Mouse (Mus musculus): ENCODE data around the gene 4933405L10Rik. TPM values are rescaled to one million over a fixed set of nuclear protein-coding genes. Genes with fewer than 3 reads are reported as not detected.

Gene 4933405L10Rik
- total RNA-seq, 2 experiments from 2014 or later, result not detected

DNA sequence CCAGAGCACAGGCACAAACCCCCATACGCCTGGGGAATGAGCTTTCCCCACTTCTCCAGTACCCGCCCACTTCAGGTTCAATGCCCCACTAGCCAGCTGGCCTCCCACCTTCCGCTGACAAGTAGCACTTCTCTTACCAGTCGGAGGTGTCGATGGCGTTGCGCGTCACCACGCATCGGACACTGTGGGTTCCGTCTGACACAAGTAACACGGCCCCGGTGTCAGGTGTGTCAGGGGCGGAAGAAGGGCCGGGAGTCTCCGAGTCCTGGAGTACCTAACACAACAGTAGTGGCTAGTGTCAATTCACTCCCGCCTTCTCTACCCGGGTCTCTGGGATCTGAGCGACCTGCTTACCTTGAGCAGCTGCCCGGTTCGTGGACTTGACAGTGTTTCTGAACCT lies 6.9 kb upstream of the 4933405L10Rik start:
- ATAC-seq (replicated peaks; ENCODE audit: poor library complexity), result peak; percentile 63

DNA sequence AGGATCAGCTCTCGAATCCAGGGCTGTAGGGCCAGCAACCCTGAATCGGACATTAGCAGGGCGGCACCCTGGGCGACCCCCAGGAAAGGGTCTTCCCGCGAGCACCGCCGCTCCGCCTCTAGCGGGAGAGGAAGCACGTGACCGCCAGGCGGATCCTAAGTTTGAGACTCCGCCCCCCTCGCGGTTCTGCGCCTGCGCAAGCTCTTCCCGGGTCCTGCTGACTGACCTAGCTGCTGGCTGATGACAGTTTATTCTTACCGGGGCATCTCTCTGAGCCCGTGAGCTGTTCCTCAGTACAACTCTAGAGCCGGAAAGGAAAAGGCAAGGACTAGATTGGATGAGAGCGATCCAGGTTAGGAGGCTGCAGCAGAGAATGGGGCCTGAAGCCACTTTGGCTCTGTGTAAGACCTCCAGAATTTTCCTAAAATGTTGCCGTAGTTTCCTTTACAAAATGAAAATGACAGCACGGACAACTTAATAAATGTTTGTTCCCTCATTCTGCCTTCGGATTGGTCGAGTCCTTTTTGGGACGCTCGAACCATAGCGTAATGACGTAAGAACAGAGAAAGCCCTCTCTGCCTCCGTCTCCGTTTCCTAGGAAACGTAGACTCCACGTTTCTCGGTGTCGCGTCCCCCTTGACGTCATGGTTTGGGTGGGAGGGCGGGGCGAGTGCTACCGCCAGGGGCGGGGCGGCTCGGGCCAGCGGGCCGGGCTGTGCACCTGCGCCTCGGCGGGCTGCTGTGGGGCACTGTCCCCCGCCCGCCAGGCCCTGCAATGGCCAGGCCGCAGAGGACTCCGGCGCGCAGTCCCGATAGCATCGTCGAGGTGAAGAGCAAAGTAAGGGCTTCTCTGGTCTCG lies 6.3 kb upstream of the 4933405L10Rik start, which contains the start of the genes Acd and Pard6a:
TSS of gene Acd (minus strand) at position 137 of the 859 bp plus-strand sequence.
TSS of gene Pard6a (plus strand) at position 183 of the 859 bp plus-strand sequence.
- peak; percentile 78 for ATAC-seq (replicated peaks; ENCODE audit: poor library complexity)

DNA sequence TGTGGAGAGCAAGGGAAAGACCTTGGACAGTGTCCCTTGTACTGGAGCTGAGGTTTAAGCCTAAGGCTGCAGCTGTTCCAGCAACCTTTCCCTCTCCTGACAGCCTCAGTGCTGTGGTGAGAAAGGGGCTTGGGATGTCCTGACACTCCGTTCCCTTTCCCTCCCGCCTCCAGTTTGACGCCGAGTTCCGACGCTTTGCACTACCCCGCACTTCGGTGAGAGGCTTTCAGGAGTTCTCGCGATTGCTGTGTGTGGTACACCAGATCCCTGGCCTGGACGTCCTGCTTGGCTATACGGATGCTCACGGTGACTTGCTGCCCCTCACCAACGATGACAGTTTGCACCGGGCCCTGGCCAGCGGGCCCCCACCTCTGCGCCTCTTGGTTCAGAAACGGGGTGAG lies 5.5 kb upstream of the 4933405L10Rik start:
- no peak for ATAC-seq (replicated peaks; ENCODE audit: poor library complexity)

DNA sequence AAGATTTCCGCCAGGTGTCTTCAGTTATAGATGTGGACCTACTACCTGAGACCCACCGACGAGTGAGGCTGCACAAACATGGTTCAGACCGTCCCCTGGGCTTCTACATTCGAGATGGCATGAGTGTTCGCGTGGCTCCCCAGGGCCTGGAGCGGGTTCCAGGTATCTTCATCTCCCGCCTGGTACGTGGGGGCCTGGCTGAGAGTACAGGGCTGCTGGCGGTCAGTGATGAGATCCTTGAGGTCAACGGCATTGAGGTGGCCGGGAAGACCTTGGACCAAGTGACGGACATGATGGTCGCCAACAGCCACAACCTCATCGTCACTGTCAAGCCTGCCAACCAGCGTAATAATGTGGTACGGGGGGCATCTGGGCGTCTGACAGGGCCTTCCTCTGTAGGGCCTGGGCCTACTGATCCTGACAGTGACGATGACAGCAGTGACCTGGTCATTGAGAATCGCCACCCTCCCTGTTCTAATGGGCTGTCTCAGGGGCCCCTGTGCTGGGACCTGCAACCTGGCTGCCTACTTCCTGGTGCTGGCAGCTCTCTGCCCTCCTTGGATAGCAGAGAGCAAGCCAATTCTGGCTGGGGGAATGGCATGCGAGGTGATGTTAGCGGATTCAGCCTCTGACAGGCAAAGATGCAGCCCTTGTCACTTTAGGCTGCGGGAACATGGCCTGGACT lies 4.6 kb upstream of the 4933405L10Rik start:
- ATAC-seq (replicated peaks; ENCODE audit: poor library complexity), result no peak

DNA sequence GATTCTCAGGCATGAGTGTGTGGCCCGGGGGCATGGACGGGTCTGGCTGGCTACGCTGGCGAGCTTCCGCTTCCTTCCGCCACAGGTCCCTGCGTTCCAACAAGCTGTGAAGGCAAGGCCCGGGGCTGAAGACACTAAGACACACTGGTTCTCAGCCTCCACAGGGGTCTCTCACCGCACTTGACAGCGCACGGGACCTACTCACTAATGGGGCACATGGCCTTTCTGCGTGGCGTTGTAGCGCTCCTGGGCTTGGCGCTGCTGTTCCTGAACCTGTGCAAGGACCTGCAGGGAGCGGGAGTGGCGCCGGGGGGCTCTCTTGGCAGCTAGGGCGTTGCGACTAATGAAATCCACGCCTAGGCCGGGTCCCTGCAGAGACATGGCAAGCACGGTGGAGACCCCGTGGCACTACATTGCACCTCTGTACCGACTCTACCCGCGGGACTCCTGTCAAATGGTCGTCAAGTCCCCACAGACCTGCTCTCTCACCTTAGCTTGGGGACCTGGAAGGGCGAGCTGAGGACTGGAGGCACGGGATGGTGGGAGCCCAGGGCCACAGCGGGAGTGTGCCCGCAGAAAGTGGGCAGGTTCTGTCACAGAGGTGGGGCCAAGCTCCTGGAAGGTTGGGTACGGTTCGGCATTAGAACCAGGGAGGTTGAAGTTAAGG lies 3.2 kb upstream of the 4933405L10Rik start:
- no peak for ATAC-seq (replicated peaks; ENCODE audit: poor library complexity)

DNA sequence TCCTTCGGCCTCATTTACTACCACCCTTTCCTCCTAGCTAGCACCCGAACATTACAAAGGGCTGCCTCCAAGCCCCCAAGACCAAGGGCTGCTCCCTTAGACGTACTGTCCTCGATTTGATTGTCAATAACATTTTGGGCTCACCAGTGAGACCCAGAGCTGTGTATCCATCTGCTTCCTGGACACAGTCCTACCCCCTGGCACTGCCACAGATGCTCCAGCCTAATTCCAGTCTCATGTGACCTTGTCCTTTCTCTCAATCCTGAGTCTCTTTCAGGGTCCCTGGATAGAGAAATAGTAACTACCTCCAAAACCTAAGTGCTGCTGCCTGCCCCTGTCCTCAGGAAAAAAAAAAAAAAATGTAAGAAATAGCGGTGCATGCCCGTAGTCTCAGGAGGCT lies 2.5 kb upstream of the 4933405L10Rik start:
- ATAC-seq (replicated peaks; ENCODE audit: poor library complexity), result no peak

DNA sequence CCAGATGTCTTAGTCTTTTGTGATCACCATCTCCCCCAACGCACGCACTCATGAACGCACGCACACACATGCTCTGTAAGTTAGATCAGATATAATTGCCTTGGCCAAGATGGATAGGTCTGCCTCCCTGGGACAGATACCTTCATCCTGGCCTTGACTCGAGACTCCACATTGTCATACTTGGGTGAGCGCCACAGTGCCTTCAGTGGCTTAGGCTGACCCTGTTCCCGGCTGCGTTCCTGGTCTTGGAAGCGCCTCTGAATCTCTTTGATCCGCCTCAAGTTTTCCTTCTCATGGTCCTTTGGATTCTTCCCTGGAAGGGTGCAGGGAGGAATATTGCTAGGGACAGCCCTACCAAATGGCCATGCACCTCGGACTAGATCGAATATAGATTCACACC lies 1.0 kb upstream of the 4933405L10Rik start:
- ATAC-seq (replicated peaks; ENCODE audit: poor library complexity), result no peak

DNA sequence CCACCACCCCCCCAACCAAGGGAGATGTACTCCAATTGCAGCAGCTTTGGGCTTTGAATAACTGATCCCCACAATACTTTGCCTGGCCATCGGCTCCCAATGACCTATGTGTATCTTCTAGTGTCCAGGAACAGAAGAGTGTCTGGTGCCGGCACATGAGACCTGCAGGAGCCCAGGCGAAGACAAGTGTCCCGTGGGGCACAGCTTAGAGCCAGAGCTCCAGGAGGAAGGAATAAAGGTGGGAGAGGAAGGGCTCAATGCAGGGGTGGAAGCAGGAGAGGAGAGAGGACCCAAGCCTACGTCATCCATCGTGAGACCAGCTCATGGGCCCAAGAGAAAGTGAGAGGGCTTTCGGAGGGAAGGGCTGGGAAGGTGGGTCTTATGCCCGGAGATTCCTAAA lies 1.2 kb downstream of the 4933405L10Rik start:
- no peak for ATAC-seq (replicated peaks; ENCODE audit: poor library complexity)

DNA sequence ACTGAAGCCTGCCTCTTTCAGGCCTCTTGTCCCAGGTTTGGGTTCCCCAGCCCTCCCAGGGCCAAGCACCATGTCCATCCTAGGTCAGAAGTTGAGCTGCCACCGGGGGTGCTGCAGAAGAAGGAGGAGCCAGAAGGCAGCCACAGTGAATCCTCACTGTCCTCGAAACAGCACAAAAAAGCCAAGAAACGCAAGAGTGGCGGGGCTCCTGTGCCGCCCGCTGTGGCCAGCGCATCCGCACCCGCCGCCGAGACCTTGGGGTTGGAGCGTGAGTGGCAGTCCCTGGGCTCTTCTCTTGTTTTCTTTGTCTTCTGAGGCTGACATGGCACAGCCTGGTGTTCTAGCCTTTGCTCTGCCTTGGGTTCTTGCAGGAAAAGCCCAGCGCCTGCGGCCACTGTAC lies 1.9 kb downstream of the 4933405L10Rik start:
- ATAC-seq (replicated peaks; ENCODE audit: poor library complexity), result no peak

DNA sequence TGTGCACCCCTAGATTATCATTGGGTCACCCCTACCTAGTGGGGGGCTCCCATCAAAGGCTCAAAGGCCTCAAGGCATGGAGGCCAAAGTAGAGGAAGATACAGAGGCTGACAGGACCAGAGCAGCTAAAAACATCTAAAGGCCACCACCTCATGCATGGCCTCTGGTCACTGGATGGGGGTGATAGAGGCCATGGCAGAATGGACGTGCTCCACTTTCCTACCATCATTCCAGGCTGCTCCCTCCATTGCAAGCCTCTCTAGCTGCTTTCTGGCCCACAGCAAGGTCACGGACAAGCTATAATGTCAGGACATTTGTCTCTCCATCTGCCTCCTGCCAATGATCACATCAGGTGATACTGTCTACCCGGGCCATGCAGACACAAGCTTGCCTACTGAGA lies 4.8 kb downstream of the 4933405L10Rik start:
- ATAC-seq (replicated peaks; ENCODE audit: poor library complexity), result no peak

DNA sequence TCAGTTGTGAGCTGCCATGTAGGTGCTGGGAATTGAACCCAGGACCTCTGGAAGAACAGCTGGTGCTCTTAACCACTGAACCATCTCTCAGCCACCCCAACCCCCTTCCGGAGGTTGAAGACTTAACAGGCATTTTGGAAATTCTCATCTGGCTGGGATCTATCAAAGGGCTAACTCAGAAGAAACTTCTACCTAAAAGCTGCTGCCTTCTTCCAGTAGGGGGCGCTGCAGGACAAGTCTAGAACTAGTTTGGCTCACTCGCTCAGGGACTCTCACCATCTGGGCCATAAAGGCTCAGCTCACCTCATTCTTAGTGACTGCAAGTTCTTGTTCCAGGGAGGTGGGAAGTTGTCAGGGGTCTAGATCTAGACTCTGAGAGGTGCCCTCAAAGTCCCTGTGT lies 6.7 kb downstream of the 4933405L10Rik start:
- peak; percentile 88 for ATAC-seq (replicated peaks; ENCODE audit: poor library complexity)

DNA sequence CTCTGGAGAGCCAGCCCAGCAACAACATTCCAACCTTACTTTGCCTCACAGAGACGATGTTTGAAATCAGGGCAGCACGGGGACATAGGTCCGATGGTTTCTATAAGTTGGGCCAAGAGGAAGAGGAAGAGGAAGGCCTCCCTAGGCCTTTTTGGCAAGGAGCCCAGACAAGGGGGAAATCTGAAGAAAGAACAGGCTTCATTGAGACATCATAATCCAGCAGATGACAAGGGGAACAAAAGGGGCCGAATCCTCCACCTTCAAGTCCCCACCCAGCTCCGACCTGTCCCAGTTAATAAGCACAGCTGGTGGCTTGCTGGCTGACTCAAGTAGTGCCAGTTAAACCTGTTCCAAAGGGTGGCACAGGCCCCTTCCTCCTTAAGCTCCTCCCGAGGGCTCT lies 7.6 kb downstream of the 4933405L10Rik start:
- peak; percentile 59 for ATAC-seq (replicated peaks; ENCODE audit: poor library complexity)

DNA sequence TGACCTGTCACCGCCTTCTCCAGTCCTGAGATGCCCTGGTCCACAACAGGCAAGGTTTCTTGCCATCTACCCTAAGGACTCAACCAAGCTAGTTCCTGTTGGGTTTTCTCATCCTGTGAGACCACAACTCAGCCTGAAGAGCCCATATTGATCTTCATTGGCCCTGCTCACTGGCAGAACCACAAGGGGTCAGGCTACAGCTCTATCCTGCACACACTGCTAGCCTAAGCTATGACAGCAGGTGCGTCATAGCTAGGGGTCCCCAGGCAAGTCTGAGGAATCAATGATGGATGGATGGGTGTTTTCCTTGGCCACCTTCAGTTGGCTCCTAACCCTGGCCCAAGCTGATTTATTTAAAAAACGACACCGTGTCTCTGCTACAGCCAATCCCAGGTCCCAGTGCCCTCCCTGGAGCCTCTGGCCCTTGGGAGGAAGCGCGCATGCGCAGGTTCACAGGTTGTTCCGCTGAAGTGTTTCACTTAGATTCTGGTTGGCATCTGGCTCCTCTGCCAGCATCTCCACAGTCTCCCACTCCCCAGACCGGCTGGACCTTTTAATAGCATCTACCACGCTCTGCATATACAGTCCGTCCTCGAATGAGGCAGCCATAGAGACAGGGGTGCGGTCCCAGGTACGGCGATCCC lies 9.0 kb downstream of the 4933405L10Rik start:
- ATAC-seq (replicated peaks; ENCODE audit: poor library complexity), result no peak

DNA sequence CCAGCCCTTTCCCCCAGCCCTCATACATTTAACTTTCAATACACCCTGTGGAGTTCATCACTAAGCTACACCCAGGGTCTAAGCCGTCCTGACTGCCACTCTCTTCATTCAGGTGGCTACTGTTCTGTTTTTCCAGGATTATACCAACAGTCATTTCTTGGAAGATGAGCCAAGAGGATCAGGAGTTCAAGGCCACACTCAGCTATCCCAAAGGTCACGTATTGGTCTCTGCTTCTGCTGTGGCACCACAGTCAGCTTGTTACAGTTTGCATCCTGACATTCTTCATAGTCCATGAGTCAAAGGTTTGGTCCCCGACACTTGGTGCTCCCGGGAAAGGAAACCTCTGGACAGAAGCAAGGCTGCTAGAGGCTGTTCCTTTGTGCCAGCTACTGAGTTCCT lies 12.2 kb downstream of the 4933405L10Rik start:
- ATAC-seq (replicated peaks; ENCODE audit: poor library complexity), result no peak

DNA sequence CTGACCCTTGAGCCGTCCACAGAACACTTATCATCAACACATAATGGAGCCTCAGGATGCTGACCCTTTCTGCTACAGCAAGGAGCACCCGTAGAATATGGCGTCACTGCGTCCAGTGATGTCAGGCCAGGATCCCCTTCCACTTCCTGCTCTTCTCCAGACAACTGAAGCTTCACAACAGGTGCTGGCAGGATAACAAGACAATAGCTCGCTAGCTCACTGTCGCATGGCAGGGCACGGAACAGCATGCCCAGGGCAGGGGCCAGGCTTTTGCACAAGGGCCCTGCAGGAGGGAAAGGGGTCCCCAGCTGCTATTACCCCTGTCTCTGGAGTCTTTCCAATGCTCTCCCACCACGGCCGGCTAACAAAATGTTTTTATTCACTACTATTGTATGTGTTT lies 15.4 kb downstream of the 4933405L10Rik start:
- no peak for ATAC-seq (replicated peaks; ENCODE audit: poor library complexity)

DNA sequence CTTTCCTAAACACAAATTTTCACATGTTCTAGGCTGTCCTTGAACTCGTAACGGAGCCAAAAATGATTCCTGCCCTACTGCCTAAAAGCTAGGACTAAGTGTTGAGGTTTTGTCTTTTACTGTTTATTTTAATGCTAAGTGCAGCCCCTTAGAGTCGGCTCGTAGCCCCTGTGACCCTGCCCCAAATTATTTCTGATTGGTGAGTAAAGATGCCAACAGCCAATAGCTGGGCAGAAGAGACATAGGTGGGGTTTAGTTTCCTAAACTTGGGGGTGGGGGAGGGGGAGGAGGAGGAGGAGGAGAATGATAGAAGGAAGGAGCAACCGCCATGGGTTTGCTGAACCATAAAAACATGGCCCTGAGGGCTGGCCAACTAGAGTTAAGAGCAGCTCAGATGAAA lies 18.3 kb downstream of the 4933405L10Rik start:
- no peak for ATAC-seq (replicated peaks; ENCODE audit: poor library complexity)

DNA sequence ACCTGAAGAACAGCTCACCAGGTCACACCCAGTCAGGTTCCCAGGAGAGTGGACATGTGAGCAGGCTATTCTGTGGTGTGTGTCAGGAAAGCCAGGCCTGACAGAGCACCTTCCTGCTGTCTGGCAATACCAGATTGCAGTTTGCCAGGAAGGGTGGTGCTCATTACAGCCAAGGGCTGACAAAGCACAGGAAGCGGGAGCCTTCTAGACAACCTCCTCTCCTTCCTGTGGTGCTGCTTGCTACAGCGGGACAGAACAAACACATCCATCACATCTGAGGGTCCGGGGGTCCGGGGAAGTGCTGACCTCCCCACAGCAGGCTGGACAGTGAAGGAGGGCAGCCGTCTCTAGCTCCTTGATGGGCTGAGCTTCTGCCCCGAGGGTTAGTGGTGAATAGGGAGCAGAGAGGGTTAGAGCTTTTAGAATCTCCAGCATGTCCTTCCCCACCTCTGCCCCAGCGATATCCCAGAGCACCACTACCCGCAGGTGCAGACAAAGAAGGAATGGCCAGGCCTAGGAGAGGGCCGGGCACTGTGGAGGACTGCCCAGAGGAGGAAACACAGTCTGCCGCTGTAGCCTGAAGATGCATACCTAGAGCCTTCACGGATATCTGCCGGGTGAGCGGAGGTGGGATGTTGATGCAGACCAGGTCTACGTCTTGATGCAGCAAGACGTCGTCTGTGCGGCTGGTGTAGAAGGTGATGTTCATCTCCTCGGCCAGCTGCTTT lies 20.1 kb downstream of the 4933405L10Rik start:
- ATAC-seq (replicated peaks; ENCODE audit: poor library complexity), result peak; percentile 84

DNA sequence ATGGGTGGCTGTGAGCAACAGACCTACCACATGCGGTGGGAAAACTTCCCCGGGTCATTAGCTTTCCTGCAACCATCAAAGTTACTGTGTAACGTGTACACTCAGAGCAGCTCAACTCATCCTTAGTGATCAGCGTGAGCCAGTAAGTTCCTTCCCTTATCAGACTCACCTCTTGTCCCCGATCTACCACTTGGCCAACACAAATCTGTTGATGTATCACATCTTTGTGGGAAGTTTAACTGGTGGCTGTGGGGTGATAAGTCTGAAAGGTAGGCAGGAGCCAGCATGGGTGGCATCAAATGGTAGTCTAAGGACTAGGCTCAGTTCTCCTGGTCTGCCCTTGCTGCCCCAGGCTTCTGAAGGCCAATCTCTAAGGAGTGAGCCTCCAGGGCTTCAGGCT lies 24.7 kb downstream of the 4933405L10Rik start:
- peak; percentile 80 for ATAC-seq (replicated peaks; ENCODE audit: poor library complexity)

DNA sequence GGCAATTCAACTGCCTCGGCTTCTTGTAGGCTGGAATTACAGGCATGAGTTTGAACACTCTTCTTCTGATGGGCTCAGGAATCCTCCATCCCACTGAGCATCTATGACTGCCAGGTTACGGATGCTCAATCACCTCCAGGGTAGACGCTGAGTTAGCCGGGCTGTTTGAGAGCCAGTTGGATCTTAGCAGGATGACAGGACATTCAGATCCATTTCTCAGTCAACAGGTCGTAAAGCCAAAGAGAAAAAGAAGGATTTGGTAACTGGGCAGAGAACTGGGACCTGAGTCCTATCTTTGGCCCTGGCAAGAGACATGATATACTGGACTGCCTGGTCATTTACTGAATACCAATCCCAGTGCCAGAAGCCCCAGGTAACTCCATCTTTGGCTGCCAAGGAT lies 31.8 kb downstream of the 4933405L10Rik start:
- no peak for ATAC-seq (replicated peaks; ENCODE audit: poor library complexity)

DNA sequence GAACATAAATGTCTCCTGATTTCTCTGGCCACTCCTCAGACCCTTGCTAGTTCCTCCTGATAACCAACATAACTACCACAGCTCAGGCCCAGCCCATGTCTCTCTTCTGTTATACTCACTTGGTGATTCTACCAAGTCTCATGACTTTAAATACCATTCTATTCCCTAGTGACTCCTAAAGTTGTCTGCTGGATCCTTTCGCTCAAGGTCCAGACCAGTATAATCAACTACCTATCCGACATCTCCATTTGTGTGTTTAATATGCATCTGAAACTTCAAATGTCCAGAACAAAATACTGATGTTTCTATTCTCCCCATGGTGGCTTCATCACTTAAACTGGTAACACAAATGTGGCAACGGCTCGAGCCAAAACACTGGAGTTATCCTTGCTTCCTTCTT lies 35.8 kb downstream of the 4933405L10Rik start:
- no peak for ATAC-seq (replicated peaks; ENCODE audit: poor library complexity)
